Mouse (Mus musculus): ENCODE results near the gene Kars.

DNA sequence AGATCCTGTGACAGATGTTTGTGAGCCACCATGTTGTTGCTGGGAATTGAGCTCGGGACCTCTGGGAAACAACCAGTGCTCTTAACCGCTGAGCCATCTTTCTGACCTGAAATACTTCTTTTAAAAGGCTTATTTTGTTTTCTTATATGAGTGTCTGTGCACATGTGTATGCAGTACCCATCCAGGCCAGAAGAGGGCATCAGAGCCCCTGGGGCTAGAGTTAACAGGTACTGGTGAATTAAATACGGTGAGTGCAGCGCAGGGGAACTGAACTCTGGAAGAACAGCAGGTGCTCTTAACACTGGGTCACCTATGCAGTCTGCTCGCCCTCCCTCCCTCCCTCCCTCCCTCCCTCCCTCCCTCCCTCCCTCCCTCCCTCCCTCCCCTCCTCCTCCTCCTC lies 34.1 kb upstream of the Kars start:
- TF ChIP-seq POLR2AphosphoS5 (IDR thresholded peaks at IDR 0.05; ENCODE audit: borderline replicate concordance, low read depth, low read length) (no peak), CTCF (IDR thresholded peaks at IDR 0.05 in 2 of 3, conservative IDR thresholded peaks at IDR 0.05 in 1 of 3; ENCODE audit: control insufficient read depth in 1 of 3, insufficient read depth in 1 of 3, low read depth in 2 of 3, low read length in 3 of 3, poor library complexity in 1 of 3, severe bottlenecking in 1 of 3) (peak; percentile 31 to 51 (median 39)), GATA1 (IDR thresholded peaks at IDR 0.05; ENCODE audit: low read depth, low read length) (no peak), POLR2A (IDR thresholded peaks at IDR 0.05; ENCODE audit: control insufficient read depth in 1 of 2, insufficient read depth in 1 of 2, low read depth in 1 of 2, low read length in 2 of 2, poor library complexity in 1 of 2) (no peak), MEF2A (IDR thresholded peaks at IDR 0.05; ENCODE audit: extremely low read depth, insufficient replicate concordance, low read depth, low read length, poor library complexity, severe bottlenecking) (no peak), TBP (IDR thresholded peaks at IDR 0.05; ENCODE audit: low read depth, low read length) (no peak), TCF12 (IDR thresholded peaks at IDR 0.05; ENCODE audit: low read depth, low read length) (no peak), ZNF384 (IDR thresholded peaks at IDR 0.05; ENCODE audit: low read depth, low read length) (no peak), E2F4 (IDR thresholded peaks at IDR 0.05; ENCODE audit: borderline replicate concordance, low read depth, low read length) (no peak), ELF1 (IDR thresholded peaks at IDR 0.05; ENCODE audit: low read depth, low read length) (no peak), SIN3A (IDR thresholded peaks at IDR 0.05; ENCODE audit: low read length) (no peak), EP300 (IDR thresholded peaks at IDR 0.05; ENCODE audit: low read depth in 1 of 2, low read length in 2 of 2) (no peak), NELFE (IDR thresholded peaks at IDR 0.05; ENCODE audit: low read depth, low read length) (no peak), SMC3 (IDR thresholded peaks at IDR 0.05; ENCODE audit: low read depth, low read length) (no peak)
